Mouse (Mus musculus) neutrophil, adult 5-6 weeks (primary cell): ENCODE measurements around the gene Tas2r135. TPM values are rescaled to one million over a fixed set of nuclear protein-coding genes. Genes with fewer than 3 reads are reported as not detected.

Experiments
- ATAC-seq: fragments of 151-379, 151-347 bp; 2 replicates; pipeline ENCODE4 v1.8.0; 2017; ENCODE audit warnings: mild to moderate bottlenecking, moderate TSS enrichment; ENCODE audit not compliant: insufficient number of reproducible peaks, poor library complexity, low FRiP score, severe bottlenecking; ENCODE audit errors: extremely low read depth
- total RNA-seq: library from RNA; stranded (forward); fragments of 200-1000 nt; gene quantifications from 2 replicates; pipeline ENCODE4 v1.2.3, GENCODE M21; 2017

The Tas2r135 gene
- total RNA-seq, 1 experiment from 2014 or later, result 12.2 TPM

- ATAC-seq, result peak; percentile 55; the same call in 1 of the 2 replicates
Measured at GRCm38 (mm10) chr6:42372816-42373547, 32.3 kb upstream of the Tas2r135 start, which contains the start of gene Epha1. TSS of gene Epha1 (minus strand) at chr6:42373268.

- no peak for ATAC-seq
Measured at GRCm38 (mm10) chr6:42373669-42374430, 31.4 kb upstream of the Tas2r135 start.

GRCm38 (mm10) chr6:42374701-42375100 lies 30.5 kb upstream of the Tas2r135 start:
- no peak for ATAC-seq

- no peak for ATAC-seq
Measured at GRCm38 (mm10) chr6:42375131-42375530, 30.1 kb upstream of the Tas2r135 start.

GRCm38 (mm10) chr6:42376016-42376415 lies 29.2 kb upstream of the Tas2r135 start:
- no peak for ATAC-seq

GRCm38 (mm10) chr6:42376504-42377019 lies 28.7 kb upstream of the Tas2r135 start:
- no peak for ATAC-seq

GRCm38 (mm10) chr6:42377280-42377679 lies 28.0 kb upstream of the Tas2r135 start:
- ATAC-seq, result no peak

GRCm38 (mm10) chr6:42379551-42379950 lies 25.7 kb upstream of the Tas2r135 start:
- no peak for ATAC-seq

- ATAC-seq, result peak; percentile 70
Measured at GRCm38 (mm10) chr6:42380416-42381144, 24.7 kb upstream of the Tas2r135 start.

GRCm38 (mm10) chr6:42381221-42381620 lies 24.0 kb upstream of the Tas2r135 start:
- ATAC-seq, result no peak

- ATAC-seq, result no peak
Measured at GRCm38 (mm10) chr6:42381916-42382381, 23.3 kb upstream of the Tas2r135 start.

GRCm38 (mm10) chr6:42383360-42383759 lies 21.9 kb upstream of the Tas2r135 start:
- ATAC-seq, result no peak

GRCm38 (mm10) chr6:42385635-42386034 lies 19.6 kb upstream of the Tas2r135 start:
- ATAC-seq, result no peak

- ATAC-seq, result no peak
Measured at GRCm38 (mm10) chr6:42391796-42392330, 13.4 kb upstream of the Tas2r135 start.

GRCm38 (mm10) chr6:42395960-42396809 lies 9.0 kb upstream of the Tas2r135 start:
- ATAC-seq, result peak; percentile 82

GRCm38 (mm10) chr6:42397041-42397657 lies 8.1 kb upstream of the Tas2r135 start:
- ATAC-seq, result peak; percentile 65

GRCm38 (mm10) chr6:42398285-42398684 lies 6.9 kb upstream of the Tas2r135 start:
- peak; percentile 37; the same call in 1 of the 2 replicates for ATAC-seq

- no peak for ATAC-seq
Measured at GRCm38 (mm10) chr6:42398998-42399397, 6.2 kb upstream of the Tas2r135 start.
